ENCODE assay signal across 15 mouse cellular contexts in the genomic region with DNA sequence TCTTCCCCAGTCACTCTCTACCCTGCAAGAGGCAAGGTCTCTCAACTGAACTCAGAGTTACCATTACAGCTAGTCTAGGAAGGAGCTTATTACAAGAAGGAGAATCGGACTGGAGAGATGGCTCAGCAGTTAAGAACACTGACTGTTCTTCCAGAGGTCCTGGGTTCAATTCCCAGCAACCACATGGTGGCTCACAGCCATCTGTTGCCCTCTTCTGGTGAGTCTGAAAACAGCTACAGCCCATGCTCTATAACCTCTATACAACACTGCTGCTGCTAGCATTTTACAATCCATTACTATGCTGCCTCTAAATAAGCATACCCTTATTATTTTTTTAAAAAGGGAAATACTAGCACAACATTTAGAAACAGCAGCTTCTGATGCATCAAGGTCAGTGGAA. TPM values are rescaled to one million over a fixed set of nuclear protein-coding genes. Genes with fewer than 3 reads are reported as not detected.
DNase-seq lines count a peak whose midpoint lies in the region; ATAC-seq and TF ChIP-seq lines count a peak whose summit lies in the region.
"Had no signal": no experiment of that assay in that cellular context is flagged by ENCODE, and none has a peak within 500 bp of the region (broad histone marks: within the 10 kb centered on the region; RNA-seq: fewer than 3 reads in every experiment).

No protein-coding gene starts in this region.

- intact Hi-C loops in gastrocnemius, adult 2 months (cut with DNase I): no loop called here
- intact Hi-C loops in left cerebral cortex, adult 2 months (cut with DNase I): loop anchor here (5.0 kb wide), 1 partner anchor 48 kb away; a partner anchor contains a TSS

- no peaks in the 10 kb centered on the region for H3K27me3 ChIP-seq in Patski
- H3K27me3 ChIP-seq: limb, embryonic 12.5 days; lung, embryonic 15.5 days had no signal

- CTCF ChIA-PET in Patski (lab: Charles Lee): interaction anchor here (0.7 to 1.2 kb wide), 4 partner anchors 14 to 189 kb away, joined by 3 to 4 read pairs (median 3); no protein-coding TSS in a partner anchor

- ATAC-seq in Patski: no peak
- ATAC-seq: inflammation-experienced regulatory T-cells, adult 6 months had no signal

- H3K27ac ChIP-seq in gastrocnemius, adult 2 months: no peak overlapping the region
- no peak overlapping the region for H3K27ac ChIP-seq in left cerebral cortex, adult 2 months
- H3K27ac ChIP-seq: limb, embryonic 12.5 days; lung, embryonic 15.5 days; midbrain, embryonic 10.5 days had no signal

- TF ChIP-seq CTCF in gastrocnemius, adult 2 months (IDR thresholded peaks at IDR 0.05): peak; percentile 58
- peak; percentile 47 for TF ChIP-seq CTCF in left cerebral cortex, adult 2 months (IDR thresholded peaks at IDR 0.05)
- TF ChIP-seq CTCF in Patski (IDR thresholded peaks at IDR 0.05): peak; percentile 58

- no peak overlapping the region for H3K4me3 ChIP-seq in gastrocnemius, adult 2 months
- H3K4me3 ChIP-seq in left cerebral cortex, adult 2 months: no peak overlapping the region
- H3K4me3 ChIP-seq: limb, embryonic 12.5 days; lung, embryonic 15.5 days; midbrain, embryonic 10.5 days had no signal

- in situ Hi-C loops in Patski (cut with MboI; ENCODE audit: low pct_unique_long_range_greater_than_20kb): loop anchor here (25.0 kb wide), 1 partner anchor 1333 kb away; a partner anchor contains a TSS

- POLR2A ChIA-PET in Patski (lab: Charles Lee): no interaction called here

- DNase-seq in gastrocnemius, adult 2 months: no peak
- no peak for DNase-seq in gastrocnemius, postnatal 25 days
- DNase-seq in left cerebral cortex, adult 2 months (ENCODE audit: extremely low spot score in 1 of 2, low spot score in 2 of 2): no peak
- DNase-seq in left cerebral cortex, adult 11 months (ENCODE audit: low spot score): no peak
- peak; percentile 43 for DNase-seq in 416B (ENCODE audit: low read depth)
- no peak for DNase-seq in Patski (ENCODE audit: low read depth, low spot score)
- no peak for DNase-seq in right cerebral cortex, postnatal 36 days (ENCODE audit: low spot score in 2 of 2)
- DNase-seq in kidney, postnatal 14 days: no peak
- DNase-seq: adrenal gland, postnatal 14 days; cerebellum, adult 9-11 months; gastrocnemius, postnatal 10 days had no signal

RNA-seq across cellular contexts. Expression of a gene that starts 23.6 kb away (rescaled TPM):
- 1 to 10 TPM; 1.9 to 2.8 TPM for total RNA-seq in gastrocnemius, adult 2 months (2021)
- 1 to 10 TPM; 1.6 to 1.7 TPM for total RNA-seq in gastrocnemius, postnatal 25 days (2021)
- 1 to 10 TPM; 2.3 to 3.7 TPM for total RNA-seq in left cerebral cortex, adult 2 months (2021)
- 21.5 TPM for polyA plus RNA-seq in Patski (2021)

RNA-seq across cellular contexts. Expression of a gene that starts 49.7 kb away (rescaled TPM):
- 10 to 100 TPM; 32.2 to 34.3 TPM for total RNA-seq in gastrocnemius, adult 2 months (2021)
- total RNA-seq in gastrocnemius, postnatal 25 days (2021): 10 to 100 TPM; 25.3 to 26.7 TPM
- 10 to 100 TPM; 81.7 to 84.9 TPM for total RNA-seq in left cerebral cortex, adult 2 months (2021)
- 51.4 TPM for polyA plus RNA-seq in Patski (2021)
